Mouse (Mus musculus) liver, postnatal 0 days (tissue): Measurements from ENCODE around the gene Hist1h2bf. TPM values are rescaled to one million over a fixed set of nuclear protein-coding genes. Genes with fewer than 3 reads are reported as not detected.
"Not testable (repeated sequence)": the region's sequence is repeated elsewhere in the genome, so short reads cannot be mapped to it uniquely, and the experiment has no call there.

Experiments
- ATAC-seq: fragments of 200-750 bp; cut with Nextera tagmentation; 2 replicates; pipeline ENCODE4 v1.8.0; 2017; ENCODE audit warnings: mild to moderate bottlenecking, moderate library complexity
- DNase-seq: peaks from one replicate; pipeline ENCODE4 v3.0.0-alpha.2; 2016
- H3K27ac ChIP-seq: fragments of 300-500 bp; sonication (generic); 2 replicates; pipeline ENCODE4 v1.5.1; 2014; ENCODE audit warnings: antibody characterized with exemption, moderate library complexity, mild to moderate bottlenecking, low read depth
- H3K27me3 ChIP-seq: fragments of 300-500 bp; sonication (generic); 2 replicates; pipeline ENCODE4 v1.6.1; 2014; ENCODE audit warnings: low read length, control low read depth, mixed read lengths; ENCODE audit not compliant: insufficient read depth
- H3K36me3 ChIP-seq: fragments of 300-500 bp; sonication (generic); replicated peaks from 2 replicates; pipeline ENCODE4 v1.6.1; 2014; ENCODE audit warnings: mild to moderate bottlenecking, control low read depth, low read length, moderate library complexity, mixed read lengths; ENCODE audit not compliant: insufficient read depth
- H3K4me1 ChIP-seq: fragments of 300-500 bp; sonication (generic); 2 replicates; pipeline ENCODE4 v1.6.1; 2014; ENCODE audit warnings: antibody characterized with exemption, mild to moderate bottlenecking, control low read depth; ENCODE audit not compliant: insufficient read depth
- H3K4me2 ChIP-seq: fragments of 300-500 bp; sonication (generic); 2 replicates; pipeline ENCODE4 v1.6.1; 2014; ENCODE audit warnings: low read depth, mild to moderate bottlenecking, low read length, moderate library complexity, mixed read lengths
- H3K4me3 ChIP-seq: fragments of 300-500 bp; sonication (generic); 2 replicates; pipeline ENCODE4 v1.5.1; 2014; ENCODE audit warnings: low read depth, low read length
- H3K9ac ChIP-seq: fragments of 300-500 bp; sonication (generic); replicated peaks from 2 replicates; pipeline ENCODE4 v1.6.1; 2014; ENCODE audit warnings: mild to moderate bottlenecking, moderate library complexity
- H3K9me3 ChIP-seq: fragments of 300-500 bp; sonication (generic); 2 replicates; pipeline ENCODE4 v1.6.1; 2016; ENCODE audit warnings: mild to moderate bottlenecking, control low read depth, low read length, mixed read lengths
- CTCF ChIP-seq: sonication (generic); IDR thresholded peaks from 2 replicates; pipeline ENCODE4 v1.5.1; 2016; ENCODE audit warnings: antibody characterized with exemption, low read depth
- EP300 ChIP-seq: IDR thresholded peaks from 2 replicates; pipeline ENCODE4 v1.6.1; 2016; ENCODE audit warnings: antibody characterized with exemption, low read depth, mild to moderate bottlenecking
- WGBS: fragments of 180-500 bp; shearing (Covaris S2); extraction: QIAGEN DNeasy Blood & Tissue Kit; methylation state at CpG from one replicate; pipeline ENCODE4 v1.1.7; 2014; ENCODE audit not compliant: insufficient replicate concordance; 5-methylcytosine and 5-hydroxymethylcytosine counted together
- polyA plus RNA-seq: library from polyadenylated mRNA; unstranded; fragments of >200 nt; fragmentation: Nextera tagmentation; extraction: Ambion mirVana; gene quantifications from 2 replicates; pipeline ENCODE4 v1.2.1, GENCODE M21; 2015

Gene Hist1h2bf
- polyA plus RNA-seq, 1 experiment from 2014 or later, result 5.8 TPM

- peak overlapping the region; percentile 50; the same call in 1 of the 2 replicates for H3K4me3 ChIP-seq
- no peak for TF ChIP-seq EP300
- TF ChIP-seq CTCF, result no peak
- DNase-seq (no peak), ATAC-seq (no peak)
- no peak overlapping the region for H3K27ac ChIP-seq
- no peak overlapping the region for H3K9ac ChIP-seq
- peaks cover 7% of the 10 kb centered on the region; the same call in 1 of the 2 replicates for H3K4me1 ChIP-seq
- no peaks in the 10 kb centered on the region for H3K27me3 ChIP-seq
- H3K9me3 ChIP-seq, result no peaks in the 10 kb centered on the region
- 81% methylated on average over 3 of the region's 3 CpGs for WGBS
- 0 out of 2 replicates have a peak overlapping the region, but pooled peaks have one; percentile 77 for H3K4me2 ChIP-seq
- no peaks in the 10 kb centered on the region for H3K36me3 ChIP-seq
Measured at GRCm38 (mm10) chr13:23541497-23541896, 32.5 kb downstream of the Hist1h2bf start.

- H3K9ac ChIP-seq, H3K4me3 ChIP-seq, H3K9me3 ChIP-seq, H3K27ac ChIP-seq, H3K4me2 ChIP-seq, ATAC-seq, DNase-seq, H3K36me3 ChIP-seq, H3K27me3 ChIP-seq, H3K4me1 ChIP-seq: not testable (repeated sequence)
- 67% methylated on average over 1 of the region's 1 CpGs for WGBS
Measured at GRCm38 (mm10) chr13:23539821-23540220, 34.2 kb downstream of the Hist1h2bf start.

GRCm38 (mm10) chr13:23538249-23538648 is 35.7 kb downstream of the Hist1h2bf start:
- 70% methylated on average over 5 of the region's 5 CpGs for WGBS
- H3K4me3 ChIP-seq, result no peak overlapping the region

GRCm38 (mm10) chr13:23537006-23537710 is 36.8 kb downstream of the Hist1h2bf start:
- Histone ChIP-seq H3K4me1 (peaks cover 20% of the 10 kb centered on the region), H3K9ac (peak overlapping the region; percentile 70), H3K4me3 (peak overlapping the region; percentile 66), H3K27me3 (no peaks in the 10 kb centered on the region), H3K27ac (peak overlapping the region; percentile 99), H3K4me2 (peak overlapping the region; percentile 80), H3K9me3 (no peaks in the 10 kb centered on the region), H3K36me3 (no peaks in the 10 kb centered on the region)
- no peak for TF ChIP-seq EP300
- TF ChIP-seq CTCF, result no peak
- WGBS, result 71% methylated on average over 3 of the region's 3 CpGs
- DNase-seq (no peak), ATAC-seq (no peak)

More at GRCm38 (mm10) chr13:23538249-23538648, 35.7 kb downstream of the Hist1h2bf start:
- no peak for ATAC-seq
- Histone ChIP-seq H3K9me3 (no peaks in the 10 kb centered on the region), H3K36me3 (no peaks in the 10 kb centered on the region), H3K27ac (peak overlapping the region; percentile 53), H3K4me2 (no peak overlapping the region), H3K27me3 (no peaks in the 10 kb centered on the region), H3K4me1 (peaks cover 12% of the 10 kb centered on the region; the same call in 1 of the 2 replicates), H3K9ac (no peak overlapping the region)
- TF ChIP-seq EP300 (no peak), CTCF (no peak)
- no peak for DNase-seq

- H3K9ac ChIP-seq, result peak overlapping the region; percentile 70
Measured at GRCm38 (mm10) chr13:23536076-23536822, 37.7 kb downstream of the Hist1h2bf start.

More at GRCm38 (mm10) chr13:23536076-23536822, 37.7 kb downstream of the Hist1h2bf start:
- H3K36me3 ChIP-seq, result no peaks in the 10 kb centered on the region
- whole genome bisulfite sequencing, result 17% methylated on average over 7 of the region's 7 CpGs
- DNase-seq, result no peak
- H3K27ac ChIP-seq, result peak overlapping the region; percentile 99
- peak overlapping the region; percentile 80 for H3K4me2 ChIP-seq
- no peak for ATAC-seq
- TF ChIP-seq CTCF, result no peak
- TF ChIP-seq EP300, result no peak
- peak overlapping the region; percentile 66 for H3K4me3 ChIP-seq
- no peaks in the 10 kb centered on the region for H3K9me3 ChIP-seq
- no peaks in the 10 kb centered on the region for H3K27me3 ChIP-seq
- H3K4me1 ChIP-seq, result peaks cover 21% of the 10 kb centered on the region
